Mouse (Mus musculus): Measurements from ENCODE around the gene Gata3.

Gene Gata3

DNA sequence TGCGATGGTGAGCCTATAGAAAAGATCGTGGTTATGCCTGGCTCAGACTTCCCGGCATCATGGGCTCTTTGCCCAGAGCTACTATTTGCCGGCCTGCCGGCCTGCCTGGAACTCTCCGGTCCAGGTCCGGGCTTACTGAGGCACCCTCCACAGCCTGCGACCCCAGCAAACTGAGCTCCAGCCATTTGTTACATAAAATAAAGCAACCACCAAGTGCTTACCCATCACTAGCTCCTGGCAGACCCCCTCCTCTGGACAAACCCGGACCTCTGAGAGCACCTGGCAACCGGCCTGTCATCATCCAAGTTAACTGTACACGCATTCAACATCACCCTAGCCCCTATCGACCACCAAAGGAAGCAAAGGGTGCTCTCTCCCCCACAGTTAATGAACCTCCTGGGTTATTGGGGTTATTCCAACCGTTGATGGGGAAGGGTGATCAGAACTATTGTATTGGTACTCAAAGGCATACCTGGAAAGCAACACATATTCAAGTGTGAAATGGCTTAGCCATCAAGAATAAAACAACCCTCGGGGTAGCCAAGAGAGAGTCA, 4.5 kb downstream of the Gata3 start:
- DNase-seq (ENCODE audit: low spot score), result no peak

DNA sequence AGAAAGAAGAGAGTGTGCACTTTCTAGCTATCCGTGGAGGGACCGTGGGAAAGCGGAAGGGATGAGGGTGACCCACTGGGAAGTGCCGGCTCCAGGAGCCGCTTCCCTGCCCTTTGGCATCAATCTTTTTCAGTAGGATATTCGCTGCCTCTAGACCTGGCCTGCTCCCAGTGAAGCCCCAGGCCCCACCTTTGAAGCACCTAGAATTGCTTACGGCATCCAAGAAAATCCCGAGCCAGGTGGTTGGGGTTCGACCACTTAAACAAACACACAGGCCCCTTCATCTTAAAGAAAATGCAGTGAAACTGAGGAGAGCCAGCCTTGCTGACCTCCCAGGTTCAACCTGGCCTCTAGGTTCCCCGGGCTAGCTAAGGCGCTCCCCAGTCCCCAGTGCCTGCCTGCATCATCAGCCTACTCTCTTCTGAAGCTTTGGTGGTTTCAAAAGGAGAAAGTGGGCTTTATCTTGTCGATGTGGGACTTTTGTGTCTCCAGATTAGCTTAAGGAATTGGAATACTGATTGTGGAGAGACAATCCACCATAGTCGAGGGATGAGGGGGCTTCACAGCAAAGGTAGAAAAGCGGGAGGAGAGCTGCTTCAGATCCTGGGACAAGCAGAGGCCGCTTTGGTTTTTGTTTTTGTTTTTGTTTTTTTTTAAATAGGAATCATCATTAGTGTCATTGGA, 5.2 kb downstream of the Gata3 start:
- DNase-seq (ENCODE audit: low spot score), result no peak

DNA sequence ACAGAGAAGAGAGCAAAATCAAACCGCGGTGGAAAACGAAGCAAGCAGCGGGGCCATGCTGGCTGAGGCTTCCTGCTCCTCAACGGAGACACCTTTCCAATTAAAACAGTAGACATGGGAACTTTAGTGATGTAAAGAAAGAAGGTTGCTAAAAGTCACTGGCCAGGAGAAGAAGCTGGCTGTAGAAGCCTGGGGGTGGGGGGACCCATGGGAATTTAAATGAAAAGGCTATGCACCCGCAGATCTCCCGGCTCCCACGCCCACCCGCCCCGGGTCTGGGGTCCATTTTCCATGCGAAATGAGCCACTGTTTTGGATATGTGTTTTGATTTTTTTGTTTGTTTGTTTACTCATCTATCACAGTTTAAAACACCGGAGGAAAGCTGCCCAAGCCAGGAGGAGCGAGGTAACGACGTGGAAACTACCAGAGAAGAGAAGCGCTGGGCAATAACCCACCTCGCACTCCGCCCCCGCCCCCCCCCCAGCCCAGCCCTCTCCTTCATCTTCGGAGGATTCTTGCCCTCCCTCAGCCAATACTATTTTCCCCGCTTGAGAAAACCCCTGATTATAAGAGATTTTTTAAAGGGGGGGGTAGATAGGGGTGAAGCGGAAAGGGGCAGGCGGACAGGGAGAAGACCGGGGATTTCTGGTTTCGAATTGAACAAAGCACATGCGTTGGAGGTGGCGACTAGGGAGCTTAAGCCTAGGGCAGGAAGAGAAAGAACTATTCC, 5.9 kb downstream of the Gata3 start:
- no peak for DNase-seq (ENCODE audit: low spot score)

DNA sequence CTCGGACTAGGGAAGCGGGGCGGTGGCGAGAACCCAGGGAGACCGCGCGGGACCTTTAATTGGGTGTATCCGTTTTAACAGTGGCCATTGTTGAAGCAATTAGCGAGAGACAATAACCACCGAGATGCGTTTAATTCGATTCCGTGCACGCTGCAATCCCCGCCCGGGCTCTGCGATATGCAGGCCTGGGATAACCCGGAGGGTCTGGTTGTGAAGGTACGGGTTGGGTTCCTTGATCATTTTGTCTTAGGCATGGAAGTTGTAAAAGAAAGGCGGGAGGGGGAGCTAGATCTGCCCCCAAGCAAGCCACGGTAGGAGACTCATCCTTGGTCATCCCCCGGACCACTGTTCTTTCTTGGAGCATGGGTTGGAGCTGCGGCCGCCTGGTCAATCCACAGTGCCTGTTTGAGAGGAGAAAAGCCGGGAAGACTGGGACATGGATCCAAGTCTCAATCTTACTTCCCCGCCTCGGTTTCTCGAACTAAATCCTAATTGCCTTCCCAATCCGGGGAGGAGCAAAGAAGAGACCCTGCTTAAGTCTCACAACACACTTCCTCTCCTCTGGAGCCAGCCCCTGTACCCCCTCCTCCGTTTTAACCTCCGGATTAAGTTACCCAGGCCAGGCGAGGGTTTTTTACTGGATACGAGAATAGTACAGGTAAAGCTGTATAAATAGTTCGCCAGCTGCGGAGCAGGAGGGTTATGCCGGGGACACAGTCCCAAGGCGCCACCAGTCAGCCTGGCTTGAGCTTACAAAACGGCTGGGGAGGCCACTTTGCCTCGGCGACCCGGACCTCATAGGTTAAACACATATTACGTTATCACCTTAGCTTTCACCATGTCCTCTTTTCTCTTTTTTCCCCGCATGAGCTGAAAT, 6.7 kb downstream of the Gata3 start:
- no peak for DNase-seq (ENCODE audit: low spot score)

DNA sequence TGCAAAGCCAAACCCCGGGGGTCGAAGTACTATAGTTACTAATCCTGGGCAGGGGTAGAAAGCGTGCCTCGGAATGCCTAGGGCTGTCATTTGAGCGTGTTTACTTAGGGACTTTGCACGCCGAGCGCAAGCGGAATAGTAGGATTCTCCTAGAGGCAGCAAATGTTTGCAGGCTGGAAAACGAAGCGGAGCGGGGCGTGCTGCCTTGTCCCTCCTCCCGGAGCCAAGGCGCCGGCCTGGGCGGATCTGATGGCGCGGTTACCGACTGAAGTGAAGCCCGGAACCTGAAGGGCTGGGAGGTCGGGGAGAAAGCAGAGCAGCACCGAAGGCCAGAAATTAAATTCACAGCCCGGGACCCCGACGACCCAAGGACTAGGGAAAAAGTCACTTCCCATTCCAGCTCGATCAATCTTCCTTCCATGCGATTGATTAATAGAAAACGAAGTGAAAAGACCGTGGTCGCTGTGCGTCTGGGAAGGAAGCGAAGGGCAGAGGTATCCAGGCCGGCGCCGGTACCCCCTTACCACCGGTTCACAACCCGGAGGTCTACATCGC, 7.4 kb downstream of the Gata3 start:
- DNase-seq (ENCODE audit: low spot score), result no peak

DNA sequence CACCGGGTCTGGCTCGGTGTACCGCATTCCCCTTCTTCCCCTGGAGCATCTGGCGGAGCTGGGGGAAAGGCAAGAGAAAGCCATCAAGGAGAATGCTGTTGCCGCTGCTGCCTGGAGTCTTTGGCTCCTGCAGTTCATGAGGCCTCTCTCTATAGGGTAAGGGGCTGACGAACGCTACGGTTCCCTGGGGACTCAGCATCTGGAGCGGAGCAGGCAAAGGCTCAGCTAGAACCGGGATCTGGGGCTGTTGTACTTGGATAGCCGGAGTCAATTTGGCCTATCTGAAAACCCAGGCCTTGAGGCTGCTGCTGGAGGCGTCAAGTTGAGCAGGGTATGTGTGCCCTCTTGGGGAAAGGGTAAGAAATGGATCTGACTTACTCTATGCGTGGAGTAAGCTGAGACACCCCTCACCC, 8.2 kb downstream of the Gata3 start:
- no peak for DNase-seq (ENCODE audit: low spot score)

DNA sequence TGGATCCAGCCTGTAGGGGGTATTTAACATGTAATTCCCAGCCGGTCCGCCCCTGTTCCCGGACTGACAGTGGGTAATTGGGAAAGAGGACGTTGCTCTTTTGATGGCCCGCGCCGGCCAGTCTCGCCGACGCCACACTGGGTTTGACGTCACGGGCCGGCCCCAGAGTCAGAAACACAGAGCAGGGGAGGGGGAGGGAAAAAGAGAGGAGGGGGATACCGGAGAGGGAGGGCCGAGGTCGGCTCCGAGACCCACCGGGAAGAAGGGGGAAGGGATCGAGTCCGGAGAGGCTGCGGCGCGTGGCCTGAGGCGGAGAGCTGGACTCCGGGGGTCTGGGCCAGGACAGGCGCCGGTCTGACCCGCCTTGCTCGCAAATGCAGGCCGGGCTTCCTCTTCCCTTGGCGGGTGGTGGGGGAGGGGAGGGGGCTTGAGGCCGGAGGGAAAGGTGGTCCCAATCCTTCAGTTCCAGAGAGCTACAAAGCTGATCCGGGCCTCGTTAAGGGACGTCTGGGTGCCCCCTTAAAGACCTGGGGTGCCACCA, 8.7 kb downstream of the Gata3 start, which contains the start of gene 4930412O13Rik:
Gene 4930412O13Rik (plus strand): TSS at position 202 of the 541 bp plus-strand sequence.
- no peak for DNase-seq (ENCODE audit: low spot score)

DNA sequence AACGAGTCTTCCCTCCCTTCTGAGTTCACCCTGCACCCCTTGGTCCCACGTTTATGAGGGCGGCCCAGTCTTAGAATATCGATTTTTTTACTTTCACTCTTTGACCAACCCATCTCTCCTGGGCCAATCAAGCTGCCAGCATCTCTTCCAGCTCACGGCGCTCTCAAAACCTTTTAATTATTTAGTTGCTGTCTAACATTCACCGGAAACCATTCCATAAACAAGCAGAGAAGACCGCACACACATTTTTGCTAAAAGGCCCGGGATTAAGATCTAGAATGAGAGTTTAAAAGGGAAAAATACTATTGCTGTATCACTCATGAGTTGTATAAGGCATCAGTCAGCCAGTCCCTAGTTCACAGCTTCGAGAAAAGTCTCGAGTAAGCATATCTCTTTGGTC, 9.6 kb downstream of the Gata3 start:
- DNase-seq (ENCODE audit: low spot score), result no peak

DNA sequence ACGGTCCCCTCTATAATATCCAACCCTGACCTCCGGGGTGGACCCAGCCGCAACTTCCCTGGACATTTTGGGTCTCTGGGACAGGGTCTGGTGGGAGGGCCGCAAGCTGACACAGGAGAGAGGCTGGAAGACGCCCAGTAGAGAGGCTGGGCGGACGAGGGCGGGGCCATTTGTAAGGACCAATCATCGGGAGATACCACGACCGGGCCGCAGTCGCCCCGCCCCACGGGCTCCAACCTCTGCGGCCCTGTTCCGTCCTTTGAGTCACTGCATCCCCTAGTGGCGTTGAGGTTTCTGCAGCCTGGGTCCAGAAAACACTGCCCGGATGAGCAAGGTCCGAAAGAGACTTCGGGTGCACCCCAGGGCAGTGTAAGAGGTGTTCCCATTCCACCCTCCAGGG, 10.3 kb downstream of the Gata3 start:
- peak; percentile 95 for DNase-seq (ENCODE audit: low spot score)

DNA sequence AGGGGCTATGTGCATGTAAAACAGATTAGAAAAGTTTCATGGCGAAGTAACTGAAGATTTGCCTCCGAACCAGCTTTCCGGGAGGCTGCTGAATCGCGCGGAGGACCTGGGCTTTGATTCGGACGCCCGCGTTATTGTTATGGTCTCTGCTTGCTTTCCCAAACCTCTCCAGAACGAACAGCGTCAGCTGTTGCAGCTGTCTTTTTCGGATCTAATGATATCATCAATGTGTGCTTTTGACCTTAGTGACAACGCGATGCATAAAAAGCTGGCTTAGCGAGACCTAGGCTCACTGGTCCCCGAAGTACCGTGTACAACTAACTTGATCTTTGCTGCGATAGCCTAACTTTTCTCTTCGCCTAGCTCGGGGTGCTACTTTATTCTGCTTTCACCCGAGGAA, 10.7 kb downstream of the Gata3 start:
- no peak for DNase-seq (ENCODE audit: low spot score)

DNA sequence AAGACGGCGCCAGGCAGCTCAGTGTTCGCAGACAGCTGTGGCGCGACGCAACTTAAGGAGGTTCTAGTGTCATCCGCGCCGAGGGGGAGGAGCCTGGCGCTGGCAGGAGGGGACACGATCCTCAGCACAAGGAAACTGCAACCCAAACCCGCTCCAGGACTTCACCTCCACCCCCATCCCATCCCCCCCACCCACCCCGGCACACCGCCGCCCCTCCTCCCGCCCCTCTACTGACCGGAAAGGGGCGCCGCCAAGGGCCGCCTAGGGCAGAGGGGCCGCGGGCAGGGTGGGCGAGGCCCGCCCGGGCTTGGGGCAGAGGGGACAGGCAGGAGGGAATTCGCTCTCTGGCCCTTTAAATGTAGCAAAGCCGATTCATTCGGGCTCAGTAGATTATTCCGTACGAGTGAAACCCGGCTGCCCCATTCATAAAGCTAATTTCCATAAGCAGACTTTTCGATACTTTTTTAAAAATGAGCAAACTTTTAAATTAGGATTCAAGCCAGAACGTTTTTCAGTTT, 11.2 kb downstream of the Gata3 start:
- DNase-seq (ENCODE audit: low spot score), result no peak

DNA sequence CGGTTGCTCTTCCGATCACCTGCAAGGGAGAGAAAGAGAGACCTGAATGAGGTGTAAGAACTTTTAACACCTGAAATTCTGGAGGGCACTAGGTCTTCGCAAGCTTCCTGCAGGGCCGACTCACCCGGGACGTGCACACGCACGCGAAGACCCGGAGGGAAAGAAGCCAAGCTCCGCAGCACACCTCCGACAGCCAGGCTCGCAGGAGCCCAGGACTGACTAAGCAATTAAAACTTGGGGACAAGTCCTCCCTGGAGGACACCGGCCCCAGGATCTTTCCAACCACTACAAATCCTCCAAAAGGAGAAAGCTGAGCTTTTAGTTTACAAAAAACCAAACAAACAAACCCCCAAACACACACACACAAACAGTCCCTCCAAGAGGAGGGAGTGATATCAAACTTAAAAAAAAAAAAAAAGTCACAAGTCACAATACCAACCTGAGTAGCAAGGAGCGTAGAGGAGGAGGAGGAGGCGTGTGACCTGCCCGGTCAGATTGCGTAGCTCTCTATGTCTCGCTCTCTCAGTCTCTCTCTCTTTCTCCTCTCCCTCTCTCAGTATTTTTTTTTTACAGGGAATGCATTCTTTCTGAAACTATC, 11.8 kb downstream of the Gata3 start:
- DNase-seq (ENCODE audit: low spot score), result no peak

DNA sequence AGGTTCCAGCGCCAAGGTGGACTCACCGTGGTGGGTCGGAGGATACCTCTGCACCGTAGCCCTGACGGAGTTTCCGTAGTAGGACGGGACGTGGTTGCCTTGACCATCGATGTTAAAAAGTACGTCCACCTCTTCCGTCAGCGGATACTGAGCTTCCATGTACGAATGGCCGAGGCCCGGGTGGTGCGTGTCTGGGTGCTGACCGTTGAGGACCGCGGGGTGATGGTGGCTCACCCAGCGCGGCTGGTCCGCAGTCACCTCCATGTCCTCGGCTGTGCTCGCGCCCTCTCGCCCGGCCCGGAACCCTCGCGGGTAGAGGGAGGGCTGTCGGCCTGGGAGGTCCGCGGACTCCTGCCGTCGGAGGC, 12.5 kb downstream of the Gata3 start:
- no peak for DNase-seq (ENCODE audit: low spot score)

DNA sequence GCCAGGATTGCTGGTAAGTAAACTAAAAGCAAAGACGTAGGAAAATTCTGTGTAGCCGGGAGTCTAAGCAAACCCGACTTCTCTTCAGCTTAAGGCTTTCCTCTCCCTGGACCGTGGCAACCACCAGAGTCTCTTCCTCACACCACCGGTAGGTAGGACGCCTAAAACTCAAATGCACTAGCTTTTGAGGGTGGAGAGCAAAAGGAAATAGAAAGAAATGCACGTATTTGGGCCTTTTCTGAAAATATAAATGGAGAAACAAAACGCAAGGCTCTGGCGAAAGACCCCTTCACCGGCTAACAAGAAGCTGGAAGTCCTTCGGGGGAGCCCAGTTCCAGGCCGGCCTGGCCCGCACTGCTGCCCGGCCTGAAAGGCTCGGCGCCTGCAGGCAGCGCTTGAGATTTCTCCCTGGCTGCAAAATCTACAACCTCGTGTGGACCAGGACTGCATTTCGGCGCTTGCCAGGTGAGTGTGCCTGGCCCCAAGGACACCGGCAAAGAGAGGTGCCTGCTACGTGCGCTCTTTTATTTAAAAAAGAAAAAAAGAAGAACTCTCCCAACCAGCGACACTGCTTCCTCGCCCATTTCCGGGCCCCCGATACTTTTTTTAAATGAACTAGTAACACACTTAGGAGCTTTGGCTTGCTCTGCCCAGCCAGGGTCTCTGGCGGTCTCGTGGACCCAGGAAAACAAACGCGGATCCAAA, 13.1 kb downstream of the Gata3 start:
- DNase-seq (ENCODE audit: low spot score), result no peak

DNA sequence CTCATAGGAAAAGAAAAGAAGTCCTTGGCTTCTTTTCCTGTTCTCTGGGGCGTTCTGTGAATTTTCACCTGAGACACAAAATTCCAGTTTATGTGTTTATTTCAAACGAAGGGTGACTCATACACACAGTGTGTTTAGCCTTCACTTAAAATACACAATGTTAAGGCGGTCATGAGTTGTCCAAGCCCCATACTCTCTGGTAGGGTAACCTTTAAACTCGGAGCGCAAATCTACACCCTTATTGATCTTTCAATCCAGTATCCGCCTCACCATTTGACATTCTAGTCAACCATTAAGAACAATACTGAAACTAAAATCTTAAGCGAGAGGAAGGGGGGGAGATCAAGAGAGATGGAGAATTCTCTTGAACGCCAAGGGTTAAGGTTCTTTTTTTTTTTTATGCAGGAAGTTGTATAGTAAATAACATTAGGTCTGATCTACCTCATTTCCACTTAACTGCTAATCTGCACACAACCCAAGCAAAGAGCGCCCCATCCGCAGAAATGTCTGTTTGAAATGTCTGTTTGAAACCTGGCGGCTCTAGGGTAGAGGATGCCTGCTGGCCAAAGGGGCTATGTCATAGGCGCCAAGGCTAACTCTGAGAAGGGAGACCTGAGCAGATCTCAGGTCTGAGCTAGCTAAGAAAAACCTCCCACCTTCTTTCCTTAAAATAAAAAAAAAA, 14.0 kb downstream of the Gata3 start:
- no peak for DNase-seq (ENCODE audit: low spot score)

DNA sequence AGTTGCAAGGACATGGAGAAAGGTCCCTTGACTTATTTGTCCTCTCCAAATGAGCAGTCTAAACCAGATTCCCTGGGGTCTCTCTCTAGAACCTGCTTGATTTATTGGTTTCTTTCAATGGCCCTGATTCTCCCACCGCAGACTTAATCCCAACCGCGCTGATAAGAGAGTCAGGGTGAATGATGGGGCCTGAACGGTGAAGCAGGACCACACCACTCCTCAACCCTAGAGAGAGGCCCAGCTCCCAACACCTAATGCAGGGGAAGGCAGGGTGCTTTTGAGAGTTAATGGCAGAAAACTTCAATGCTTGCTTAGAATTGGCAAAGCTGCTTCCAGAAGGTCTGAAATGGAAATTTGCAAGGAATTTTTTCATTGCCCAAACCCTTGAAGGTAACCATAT, 14.6 kb downstream of the Gata3 start:
- no peak for DNase-seq (ENCODE audit: low spot score)

DNA sequence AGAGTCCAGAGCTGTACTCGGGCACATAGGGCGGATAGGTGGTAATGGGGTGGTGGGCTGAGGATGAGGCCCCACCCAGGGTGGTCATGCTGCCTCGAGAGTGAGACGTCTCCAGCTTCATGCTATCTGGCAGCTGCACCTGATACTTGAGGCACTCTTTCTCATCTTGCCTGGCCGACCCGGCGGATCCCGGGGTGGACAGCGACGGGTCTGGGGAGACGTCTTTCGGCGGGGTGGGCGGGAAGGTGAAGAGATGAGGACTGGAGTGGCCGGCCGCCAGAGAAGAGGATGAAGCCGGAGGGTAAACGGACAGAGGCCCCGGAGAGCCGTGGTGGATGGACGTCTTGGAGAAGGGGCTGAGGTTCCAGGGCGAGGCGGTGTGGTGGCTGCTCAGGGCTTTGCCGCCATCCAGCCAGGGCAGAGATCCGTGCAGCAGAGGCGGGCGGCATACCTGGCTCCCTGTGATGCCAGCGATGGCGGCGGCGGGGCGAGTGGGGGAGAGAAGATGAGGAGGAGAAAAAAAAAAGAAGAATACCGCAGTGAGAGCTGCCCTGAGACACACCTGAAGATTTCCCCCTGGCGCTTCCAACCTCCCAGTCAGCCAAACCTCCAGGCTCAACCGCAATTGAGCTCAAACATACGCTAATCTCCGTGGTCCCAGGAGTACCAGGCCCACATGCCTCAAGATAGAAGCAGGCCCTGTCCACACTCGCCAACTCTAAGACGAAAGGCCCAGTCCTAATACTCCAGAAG, 15.2 kb downstream of the Gata3 start:
- no peak for DNase-seq (ENCODE audit: low spot score)

DNA sequence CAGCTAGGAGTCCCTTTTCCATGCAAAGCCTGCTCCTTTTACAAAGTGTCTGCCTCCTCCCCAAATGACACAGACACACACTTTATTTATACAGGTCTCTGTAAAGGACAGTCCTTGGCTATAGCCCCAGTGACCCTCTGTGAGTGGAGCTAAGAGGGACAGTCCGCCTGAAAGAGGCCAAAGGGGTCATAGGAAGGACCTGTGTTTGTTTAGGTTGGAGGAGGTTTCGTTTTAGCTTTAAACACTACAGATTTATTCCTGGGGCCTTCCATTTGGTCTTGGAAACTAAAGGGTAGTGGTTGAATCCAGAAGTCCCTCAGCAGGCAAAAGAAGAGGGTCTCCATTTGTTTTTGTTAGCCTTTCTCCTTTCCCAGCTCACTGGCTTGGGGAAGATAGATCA, 16.1 kb downstream of the Gata3 start:
- no peak for DNase-seq (ENCODE audit: low spot score)

DNA sequence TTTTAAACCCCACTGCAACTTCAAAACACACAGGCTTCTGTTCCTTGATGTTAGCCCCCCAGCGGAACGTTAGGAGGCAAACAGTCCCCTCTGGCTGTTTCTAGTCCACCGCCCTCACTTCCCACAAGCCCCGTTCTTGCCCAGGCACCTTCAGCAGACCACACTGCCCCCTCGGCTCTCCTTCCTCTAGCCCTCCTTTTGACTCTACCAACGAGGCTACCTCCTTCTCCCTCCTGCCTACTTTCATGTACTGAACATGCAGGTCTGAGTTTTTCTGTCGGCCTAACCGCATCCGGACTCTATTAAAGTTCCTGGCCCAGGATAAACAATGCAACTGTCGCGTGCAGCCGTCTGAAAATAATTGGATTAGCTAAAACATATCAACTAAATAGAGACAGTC, 17.2 kb downstream of the Gata3 start:
- no peak for DNase-seq (ENCODE audit: low spot score)

Data from testis, postnatal 10 days (tissue).